Mouse (Mus musculus) thymus, adult 2 months (tissue): Measurements from ENCODE around the gene Ngdn.

ENCODE experiments used
- CTCF ChIP-seq: fragments of 200-500 bp; IDR thresholded peaks from 2 replicates; pipeline ENCODE4 v1.5.1; 2012; ENCODE audit warnings: mild to moderate bottlenecking, control low read depth, low read length, moderate library complexity, borderline replicate concordance; ENCODE audit not compliant: control insufficient read depth, poor library complexity, insufficient read depth; ENCODE audit errors: extremely low read depth
- POLR2A ChIP-seq: fragments of 200-500 bp; IDR thresholded peaks from 2 replicates; pipeline ENCODE4 v1.6.1; 2012; ENCODE audit warnings: mild to moderate bottlenecking, low read length, control low read depth, moderate library complexity; ENCODE audit not compliant: control insufficient read depth, poor library complexity, insufficient read depth; ENCODE audit errors: extremely low read depth

- no peak for TF ChIP-seq POLR2A
- no peak for TF ChIP-seq CTCF
Measured at GRCm38 (mm10) chr14:54992196-54992595, 23.1 kb upstream of the Ngdn start.
